Mouse (Mus musculus): ENCODE data around the gene Crybb3. TPM values are rescaled to one million over a fixed set of nuclear protein-coding genes. Genes with fewer than 3 reads are reported as not detected.

Gene Crybb3
- total RNA-seq, 4 experiments from 2014 or later, result 0.41 to 0.83 TPM; not detected in 2

DNA sequence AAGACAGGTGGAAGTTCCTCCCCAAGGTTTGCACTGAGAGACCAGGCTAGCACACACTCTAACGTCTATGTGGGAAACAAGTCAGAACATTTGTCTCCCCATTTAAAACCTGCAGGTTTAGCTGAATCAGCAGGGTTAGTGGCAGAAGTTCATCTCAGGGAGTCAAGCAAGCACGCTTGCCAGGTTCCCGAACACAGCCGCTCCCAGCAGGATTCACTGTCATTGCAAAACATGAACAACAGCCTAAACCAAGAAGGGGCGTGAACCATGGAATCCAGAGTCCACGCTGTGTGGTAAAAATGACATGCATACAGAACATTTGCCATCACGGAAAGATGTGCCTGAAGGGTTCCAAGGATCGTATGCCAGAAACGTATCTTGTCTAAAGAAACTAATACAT is 23.7 kb upstream of the Crybb3 start:
- no peak for DNase-seq (ENCODE audit: low spot score in 2 of 2)

DNA sequence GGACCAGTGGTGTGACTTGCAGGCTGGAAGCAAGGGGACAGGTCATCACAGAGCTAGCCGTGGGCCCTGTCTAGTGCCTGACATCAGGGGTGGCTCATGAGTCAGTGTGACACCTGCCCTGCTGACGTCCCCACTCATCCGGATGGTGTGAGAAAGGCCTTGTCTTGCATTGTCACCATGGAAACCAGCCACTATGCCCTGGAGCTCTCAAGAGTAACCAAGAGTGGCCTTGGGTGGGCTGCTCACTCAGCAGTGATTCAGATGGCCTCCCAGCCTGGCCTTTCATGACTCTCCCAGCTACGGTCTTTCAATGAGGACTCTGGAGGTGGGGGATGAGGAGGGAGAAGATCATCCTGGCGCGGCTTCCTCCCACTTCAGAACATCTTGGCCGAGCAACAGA is 21.1 kb upstream of the Crybb3 start:
- no peak for DNase-seq (ENCODE audit: low spot score in 2 of 2)

DNA sequence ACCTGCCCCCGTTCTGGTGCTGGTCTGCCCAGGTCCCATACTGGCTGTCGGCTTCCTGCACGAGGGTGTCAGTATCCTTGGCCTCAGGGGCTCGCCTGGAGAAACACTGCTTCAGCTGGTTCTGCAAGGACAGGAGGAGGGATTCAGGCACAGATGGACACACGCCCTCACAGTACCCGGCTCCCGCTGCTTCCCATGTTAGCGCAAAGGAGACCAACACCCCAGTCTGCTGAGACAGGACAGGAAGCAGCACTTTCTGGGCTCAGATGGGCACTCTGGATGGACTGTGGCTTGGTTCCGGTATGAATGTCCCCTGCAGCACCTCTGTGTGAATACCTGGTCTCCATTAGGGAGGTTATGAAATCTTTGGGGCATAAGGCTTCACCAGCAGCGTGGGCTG is 20.1 kb upstream of the Crybb3 start:
- DNase-seq (ENCODE audit: low spot score in 2 of 2), result no peak

DNA sequence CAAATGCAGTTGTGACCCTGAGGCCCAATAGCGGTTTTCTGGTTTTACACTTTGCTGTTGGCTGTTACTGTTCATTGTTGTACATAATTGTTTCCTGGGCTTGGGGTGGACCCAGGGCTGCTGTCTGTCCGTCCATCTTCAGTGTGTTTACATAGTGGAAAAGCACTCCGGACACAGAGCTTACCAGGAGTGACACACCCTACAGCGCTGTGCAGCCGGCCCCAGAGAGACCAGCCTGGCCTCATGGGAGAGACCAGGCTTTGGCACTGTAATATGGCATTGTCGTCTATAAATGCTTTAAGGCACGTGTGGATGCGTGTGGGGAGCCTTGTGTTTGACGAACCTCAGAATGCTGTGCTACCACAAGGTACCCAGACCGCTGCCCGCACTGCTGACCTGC is 19.0 kb upstream of the Crybb3 start:
- DNase-seq (ENCODE audit: low spot score in 2 of 2), result no peak

DNA sequence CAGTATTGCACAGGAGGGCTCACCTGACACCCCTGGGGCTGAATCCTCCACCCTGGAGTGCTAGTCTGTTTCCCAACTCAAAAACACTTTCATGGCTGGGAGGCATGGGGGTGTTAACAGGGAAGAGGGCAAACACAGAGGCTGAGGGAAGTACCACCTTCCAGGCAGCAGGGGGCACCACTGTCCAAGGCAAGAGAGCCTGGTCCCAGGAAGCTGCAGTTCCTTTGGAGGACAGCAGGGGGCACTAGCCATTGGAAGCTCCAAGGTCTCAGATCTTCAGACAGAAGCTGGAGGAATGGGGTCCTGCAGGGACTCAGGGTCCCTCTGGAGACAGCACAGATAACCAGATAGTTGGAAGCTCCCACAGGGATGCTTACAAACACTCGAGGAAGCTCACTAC is 18.2 kb upstream of the Crybb3 start:
- DNase-seq (ENCODE audit: low spot score in 2 of 2), result peak; percentile 78 to 80

DNA sequence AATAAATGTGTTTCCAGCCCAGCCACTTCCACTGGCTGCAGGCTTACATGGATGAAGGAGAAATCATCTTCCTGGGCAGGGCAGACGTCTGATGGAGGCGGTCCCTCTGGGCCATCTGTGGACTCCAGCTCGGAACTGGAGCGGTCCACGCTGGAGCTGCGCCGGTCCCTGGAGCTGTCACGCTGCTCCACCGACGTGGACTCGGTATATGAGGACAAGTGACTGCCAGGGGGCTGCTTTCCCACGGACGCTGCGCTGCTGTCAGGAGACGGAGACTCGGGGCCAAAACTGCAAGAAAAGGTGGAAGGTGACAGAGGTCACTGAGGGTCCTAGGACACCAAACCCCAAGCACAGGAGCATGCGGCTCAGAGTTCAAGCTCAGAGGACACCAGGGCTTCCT is 16.2 kb upstream of the Crybb3 start:
- DNase-seq (ENCODE audit: low spot score in 2 of 2), result no peak

DNA sequence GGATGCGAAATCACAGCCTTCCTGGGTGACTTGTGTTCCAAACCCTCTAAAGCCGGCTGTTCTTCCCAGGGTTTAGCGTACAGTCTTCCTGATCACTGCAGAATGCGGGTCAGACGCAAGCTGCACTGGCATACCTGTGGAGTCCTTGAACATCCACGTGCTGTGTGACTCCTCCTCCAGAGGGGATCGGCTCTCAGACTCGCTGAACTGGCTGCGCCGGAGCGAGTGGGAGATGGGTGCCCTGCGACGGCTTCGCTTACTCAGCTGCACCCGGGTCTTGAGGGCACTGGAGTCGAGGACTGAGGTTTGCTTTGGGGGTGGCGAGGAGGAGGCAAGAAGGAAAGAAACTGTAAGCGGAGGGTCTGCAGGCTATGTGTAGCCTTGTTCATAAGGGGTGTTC is 14.1 kb upstream of the Crybb3 start:
- no peak for DNase-seq (ENCODE audit: low spot score in 2 of 2)

DNA sequence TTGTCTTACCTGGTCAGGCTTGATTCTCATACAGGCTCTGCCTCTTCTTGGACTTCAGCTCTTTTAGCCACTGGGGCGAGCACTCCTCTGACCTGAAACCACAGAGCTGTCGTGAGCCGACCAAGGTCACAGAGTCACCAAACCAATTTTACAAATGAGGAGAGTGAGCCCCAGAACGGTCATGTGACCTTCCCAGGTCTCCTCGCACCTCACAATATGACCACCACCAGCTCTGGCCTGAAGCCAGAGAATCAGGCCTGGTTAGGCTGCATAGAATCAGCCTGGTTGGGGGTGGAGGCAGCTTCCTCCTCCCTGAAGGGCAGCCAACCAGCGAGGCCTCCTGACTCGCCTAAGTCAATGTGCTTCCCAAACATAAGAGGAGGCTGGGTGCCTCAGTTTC is 11.0 kb upstream of the Crybb3 start:
- DNase-seq (ENCODE audit: low spot score in 2 of 2), result no peak

DNA sequence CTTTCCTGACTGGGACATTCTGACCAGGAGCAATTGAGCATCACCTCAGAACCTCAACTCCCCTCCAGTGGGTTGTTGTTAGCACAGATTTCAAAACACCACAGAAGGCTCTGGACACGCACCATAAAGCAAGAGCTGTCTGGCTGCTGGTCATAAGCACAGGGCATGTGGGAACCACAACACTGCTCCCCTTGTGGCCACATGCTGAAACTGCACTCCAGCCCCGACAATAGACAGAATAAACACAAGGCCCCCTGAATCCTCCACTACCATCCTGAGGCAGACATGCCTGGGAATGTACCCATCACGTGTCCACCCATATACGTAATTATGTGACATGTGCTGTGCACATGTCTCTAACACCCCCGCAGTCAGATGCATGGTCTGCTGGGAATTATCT is 9.8 kb upstream of the Crybb3 start:
- no peak for DNase-seq (ENCODE audit: low spot score in 2 of 2)

DNA sequence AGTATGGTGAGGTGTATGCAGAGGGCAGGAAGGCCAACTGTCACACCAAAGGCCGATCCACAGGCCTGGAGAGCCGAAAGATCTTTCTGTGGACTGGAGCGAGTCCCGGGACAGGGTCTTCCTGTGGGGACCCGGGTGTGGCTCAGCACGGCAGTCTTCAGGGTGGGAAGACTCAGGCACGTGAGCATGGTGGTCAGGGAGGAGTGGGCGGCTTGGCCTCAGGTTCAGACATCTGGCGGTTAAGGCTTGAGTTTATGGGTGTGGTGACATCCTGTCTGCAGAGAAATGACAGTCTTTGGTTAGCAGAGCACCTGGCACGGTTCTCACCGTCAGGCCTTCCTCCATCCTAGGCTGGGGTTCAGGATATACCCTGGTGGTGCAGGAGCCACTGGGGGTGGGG is 9.4 kb upstream of the Crybb3 start:
- no peak for DNase-seq (ENCODE audit: low spot score in 2 of 2)

DNA sequence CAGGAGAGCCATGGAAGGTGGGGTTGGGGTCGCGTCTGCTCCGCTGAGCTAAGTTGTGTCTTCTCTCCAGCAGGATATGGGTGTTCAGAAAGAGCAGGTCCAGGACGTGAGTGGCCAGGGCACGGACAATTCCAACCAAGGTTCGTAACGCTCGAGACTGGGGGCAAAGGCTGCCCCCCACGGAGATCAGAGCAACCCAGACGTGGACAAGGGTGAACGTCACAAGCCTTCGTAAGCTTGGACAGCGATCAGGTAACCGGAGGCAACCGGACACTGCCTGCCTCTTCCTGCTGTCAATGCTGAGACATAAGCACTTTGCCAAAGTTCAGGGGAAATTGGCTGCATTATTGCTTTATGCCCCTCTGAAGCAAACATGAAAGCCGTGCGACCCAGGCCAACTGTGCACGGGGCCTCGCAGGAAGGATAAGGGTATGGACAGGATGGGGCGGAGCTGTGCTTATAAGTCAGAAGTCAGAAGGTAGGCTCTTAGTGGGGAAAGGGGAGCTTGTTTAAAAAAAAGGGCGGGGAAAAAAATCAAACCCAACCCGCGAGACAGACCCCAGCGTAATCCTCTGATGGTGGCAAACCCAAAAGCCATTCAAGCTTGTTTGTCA is 8.8 kb upstream of the Crybb3 start:
- no peak for DNase-seq (ENCODE audit: low spot score in 2 of 2)

DNA sequence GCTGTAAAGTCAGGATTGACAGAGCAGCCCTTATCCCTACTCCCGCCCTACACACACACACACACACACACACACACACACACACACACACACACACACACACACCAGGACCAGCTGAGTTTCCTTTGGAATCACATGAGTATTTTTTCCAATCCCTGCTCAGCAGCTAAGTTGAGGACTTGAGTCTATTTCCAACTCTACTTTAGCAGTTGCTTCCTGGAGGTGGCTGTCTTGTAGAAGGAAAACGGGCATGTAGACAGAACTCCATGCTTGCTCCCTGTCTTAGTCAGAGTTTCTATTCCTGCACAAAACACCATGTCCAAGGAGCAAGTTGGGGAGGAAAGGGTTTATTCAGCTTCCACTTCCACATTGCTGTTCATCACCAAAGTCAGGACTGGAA is 6.1 kb upstream of the Crybb3 start:
- no peak for DNase-seq (ENCODE audit: low spot score in 2 of 2)

DNA sequence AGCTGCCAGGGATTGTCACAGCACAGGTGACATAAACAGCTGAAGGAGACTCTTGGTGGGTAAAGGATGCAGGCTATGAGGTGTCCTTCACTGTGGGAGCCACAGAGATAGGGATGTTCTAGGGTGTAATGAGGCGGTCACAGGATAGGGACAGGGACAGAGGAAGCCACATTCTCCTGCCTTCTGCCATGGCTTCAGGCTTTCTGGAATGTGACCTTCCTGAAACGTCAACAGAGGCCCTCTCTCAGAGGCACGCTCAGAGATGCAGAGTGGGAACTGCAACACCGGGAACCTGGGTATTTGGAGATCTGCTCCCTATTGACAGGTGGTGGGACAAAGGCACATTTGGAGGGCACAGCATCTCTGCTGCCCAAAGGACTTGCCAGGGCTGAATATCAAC is 5.6 kb upstream of the Crybb3 start:
- no peak for DNase-seq (ENCODE audit: low spot score in 2 of 2)

DNA sequence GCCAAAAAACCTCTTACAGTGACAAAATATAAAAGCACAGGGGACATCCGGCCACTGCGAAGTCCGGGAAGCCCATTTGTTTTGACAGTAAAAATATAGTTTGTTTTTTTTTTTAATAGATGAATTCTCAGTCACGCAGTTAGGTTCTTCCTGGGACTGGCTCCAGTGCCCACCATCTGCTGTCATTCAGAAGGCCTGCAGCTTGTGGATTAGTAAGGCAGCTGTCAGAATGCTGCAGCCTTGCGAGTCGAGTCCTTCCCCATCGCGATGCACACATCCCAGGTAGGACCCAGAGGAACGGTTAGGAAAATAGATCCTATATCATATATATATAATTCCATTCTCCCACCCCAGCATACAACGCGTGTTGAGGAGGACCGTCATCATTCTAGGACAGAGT is 5.1 kb upstream of the Crybb3 start:
- DNase-seq (ENCODE audit: low spot score in 2 of 2), result no peak

DNA sequence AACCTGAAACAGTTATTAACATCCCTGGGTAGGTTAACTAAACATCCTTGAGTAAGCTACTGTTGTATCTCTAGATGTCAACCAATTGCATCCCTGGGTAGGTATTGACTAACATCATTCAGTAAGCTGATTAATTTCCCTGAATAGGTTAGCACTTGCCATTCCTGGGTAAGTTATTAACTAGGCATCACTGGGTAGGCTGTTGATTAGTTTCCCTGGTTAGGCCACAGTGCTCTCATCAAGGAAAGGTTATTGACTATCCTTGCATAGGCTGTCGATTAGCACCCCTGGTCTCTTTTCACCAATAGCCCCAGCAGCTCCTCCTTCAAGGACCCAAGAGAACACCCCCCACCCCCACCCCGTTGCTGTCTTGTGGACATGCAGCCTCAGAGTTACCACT is 4.5 kb upstream of the Crybb3 start:
- DNase-seq (ENCODE audit: low spot score in 2 of 2), result no peak

DNA sequence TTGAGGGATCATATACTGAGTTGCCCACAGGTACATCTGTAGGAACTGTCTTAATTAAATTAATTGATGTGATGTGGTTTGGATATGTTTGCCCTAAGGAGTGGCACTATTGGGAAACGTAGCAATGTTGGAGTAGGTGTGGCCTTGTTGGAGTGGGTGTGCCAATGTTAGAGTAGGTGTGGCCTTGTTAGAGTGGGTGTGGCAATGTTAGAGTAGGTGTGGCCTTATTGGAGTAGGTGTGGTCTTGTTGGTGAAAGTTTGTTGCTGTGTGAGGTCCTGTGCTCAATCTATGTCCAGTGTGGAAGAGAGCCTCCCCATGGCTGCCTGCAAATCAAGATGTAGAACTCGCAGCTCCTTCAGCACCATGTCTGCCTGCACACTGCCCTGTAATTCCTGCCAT is 2.9 kb upstream of the Crybb3 start:
- DNase-seq (ENCODE audit: low spot score in 2 of 2), result no peak

DNA sequence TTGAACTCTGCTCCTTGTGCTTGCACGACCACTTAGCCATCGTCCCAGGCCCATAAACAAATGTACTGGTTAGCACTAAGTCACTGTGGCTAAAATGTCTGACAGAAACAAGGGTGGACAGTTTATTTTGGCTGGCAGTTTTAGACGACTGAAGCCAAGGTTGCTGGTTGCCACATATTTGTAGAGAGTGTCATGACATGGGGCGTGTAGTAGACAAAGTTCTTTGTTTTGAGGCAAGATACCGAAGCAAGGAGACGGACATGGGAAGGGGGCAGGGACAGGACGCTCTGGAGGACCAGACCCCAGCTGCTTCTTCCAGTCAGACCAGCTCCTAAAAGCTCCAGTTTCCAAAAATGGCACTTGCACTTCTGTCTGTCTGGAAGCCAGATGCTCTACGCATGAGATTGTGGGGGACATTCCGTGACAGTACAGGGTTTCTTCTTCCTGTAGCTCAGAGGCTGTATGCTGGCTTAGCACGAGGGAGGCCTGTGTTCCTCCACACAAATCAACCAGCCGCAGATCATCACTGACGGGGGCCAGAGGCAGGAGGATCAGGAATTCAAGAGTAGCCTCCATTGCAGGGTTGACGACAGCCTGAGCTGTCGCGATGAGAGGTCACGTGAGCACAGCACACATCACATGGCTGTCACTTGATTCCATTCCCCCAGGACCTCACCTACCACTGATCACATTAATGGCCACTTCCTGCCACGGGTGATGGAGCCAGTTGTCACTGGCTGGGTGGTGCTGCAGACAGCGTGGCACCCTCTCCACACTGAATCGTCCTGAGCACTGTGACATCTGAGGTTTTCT is 1.2 kb upstream of the Crybb3 start:
- no peak for DNase-seq (ENCODE audit: low spot score in 2 of 2)

DNA sequence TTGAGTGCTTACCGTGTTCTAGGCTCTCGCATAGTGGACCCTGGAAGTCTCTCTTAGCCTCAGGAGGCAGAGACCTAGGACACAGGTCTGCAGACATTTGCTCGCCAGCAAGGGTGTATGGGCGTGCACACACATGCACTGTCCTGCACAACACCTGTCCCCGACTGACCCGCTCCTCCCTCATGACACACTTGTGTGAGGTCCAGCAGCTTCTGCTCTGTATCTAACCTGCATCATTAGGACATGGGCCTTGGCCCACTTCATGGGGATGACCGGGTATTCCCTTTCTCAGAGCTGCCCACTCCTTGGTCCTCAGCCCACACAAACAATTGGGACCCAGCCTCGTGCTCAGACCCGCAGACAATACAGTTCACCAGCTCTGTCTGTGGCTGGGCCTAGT is 364 bp downstream of the Crybb3 start:
- no peak for DNase-seq (ENCODE audit: low spot score in 2 of 2)

DNA sequence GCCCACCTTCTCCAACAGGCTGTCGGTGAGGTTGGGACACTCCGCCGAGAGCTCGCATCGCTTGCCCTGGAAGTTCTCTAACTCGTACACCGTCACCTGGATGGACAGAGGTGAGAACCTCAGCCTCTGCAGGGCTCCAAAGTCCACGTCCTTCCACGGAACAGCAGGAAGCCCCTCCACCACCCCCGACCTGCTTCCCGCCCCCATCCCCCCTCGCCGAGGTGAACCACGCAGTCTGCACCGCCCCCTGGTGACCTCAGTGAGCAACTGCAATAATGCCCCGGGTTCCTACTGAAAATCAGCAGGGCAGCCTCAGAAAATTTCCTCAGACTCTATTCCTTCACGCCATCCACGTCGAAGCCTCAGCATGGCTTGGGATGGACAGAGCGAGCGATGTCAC is 1.6 kb downstream of the Crybb3 start:
- no peak for DNase-seq (ENCODE audit: low spot score in 2 of 2)

DNA sequence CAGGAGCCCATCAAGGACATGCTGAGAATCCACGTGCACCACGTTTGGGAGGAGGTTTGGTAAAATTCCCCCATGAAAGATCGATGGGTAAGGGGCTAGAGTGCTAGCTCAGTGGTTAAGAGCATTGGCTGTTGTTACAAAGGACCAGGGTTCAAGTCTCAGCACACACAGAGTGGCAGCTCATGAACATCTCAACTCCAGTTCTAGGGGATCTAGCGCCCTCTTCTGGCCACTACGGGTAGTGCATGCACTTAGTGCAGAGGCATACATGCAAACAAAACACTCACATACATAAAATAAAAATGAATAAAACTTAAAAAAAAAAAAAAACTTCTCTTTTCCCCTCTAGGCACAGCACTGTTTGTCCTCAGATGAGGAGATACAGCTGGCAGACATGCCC is 2.7 kb downstream of the Crybb3 start:
- DNase-seq (ENCODE audit: low spot score in 2 of 2), result no peak

DNA sequence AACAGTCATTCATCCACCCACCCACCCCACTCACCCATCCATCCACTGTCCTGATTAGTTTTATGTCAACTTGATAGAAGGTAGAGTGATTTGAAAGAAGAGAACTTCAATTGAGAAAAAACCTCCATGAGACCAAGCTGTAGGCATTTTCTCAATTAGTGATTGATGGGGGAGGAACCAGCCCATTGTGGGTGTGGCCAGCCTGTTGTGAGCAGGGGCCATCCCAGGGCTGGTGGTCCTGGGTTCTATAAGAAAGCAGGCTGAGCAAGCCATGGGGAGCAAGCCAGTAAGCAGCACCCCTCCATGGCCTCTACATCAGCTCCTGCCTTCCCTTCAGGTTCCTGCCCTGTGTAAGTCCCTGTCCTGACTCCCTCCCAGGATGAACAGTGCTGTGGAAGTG is 11.4 kb downstream of the Crybb3 start, which contains the start of gene Crybb2:
Gene Crybb2 (minus strand): TSS at position 101 of the 400 bp plus-strand sequence.
- no peak for DNase-seq (ENCODE audit: low spot score in 2 of 2)

DNA sequence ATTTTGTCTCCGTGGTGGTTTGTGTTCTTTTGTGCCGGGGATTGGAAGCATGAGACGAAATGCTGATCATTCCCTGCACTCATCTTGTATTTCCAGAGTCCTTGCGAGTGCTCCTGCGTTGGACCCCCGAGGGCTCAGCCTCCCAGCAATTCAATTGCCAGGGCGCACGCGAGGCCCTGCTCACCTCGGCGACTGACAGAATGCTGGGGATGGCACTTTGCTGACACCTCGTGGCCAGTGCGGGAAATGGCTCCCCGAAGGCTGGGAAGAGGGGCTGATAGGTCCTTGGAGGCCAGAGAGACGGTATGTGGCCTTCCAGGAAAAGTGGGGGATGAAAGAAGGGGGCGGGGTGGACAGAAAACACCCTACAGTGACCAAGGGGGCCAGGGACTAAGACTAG is 27.1 kb downstream of the Crybb3 start:
- peak; percentile 55 to 62 for DNase-seq (ENCODE audit: low spot score in 2 of 2)

DNA sequence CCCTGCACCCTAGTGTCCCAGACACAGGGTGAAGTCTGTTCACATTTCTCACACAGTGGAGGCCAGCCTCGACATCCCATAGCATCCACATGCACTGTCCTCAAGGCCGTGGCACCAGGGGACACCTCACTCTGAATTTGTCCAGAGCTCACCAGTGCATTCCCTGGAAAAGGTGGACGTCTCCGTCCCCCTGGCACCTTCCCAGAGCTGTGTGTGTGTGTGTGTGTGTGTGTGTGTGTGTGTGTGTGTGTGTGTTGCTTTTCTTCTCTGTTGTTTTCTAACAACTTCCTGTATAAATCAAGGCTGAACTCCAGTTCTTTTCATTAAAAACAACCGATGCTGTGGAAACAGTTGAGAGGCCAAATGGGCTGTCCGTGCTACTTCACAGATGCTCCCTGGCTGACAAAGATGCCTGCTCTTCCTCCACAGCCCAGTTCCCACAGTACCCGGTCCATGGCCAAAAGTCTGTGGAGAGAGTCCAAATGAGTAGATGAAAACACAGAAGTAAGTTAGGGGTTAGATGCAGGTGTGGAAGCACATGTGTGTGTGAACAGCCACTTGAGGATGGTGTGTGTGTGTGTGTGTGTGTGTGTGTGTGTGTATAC is 30.7 kb downstream of the Crybb3 start:
- no peak for DNase-seq (ENCODE audit: low spot score in 2 of 2)

Measured in gastrocnemius, adult 8-10 months (tissue).